Mouse (Mus musculus) lung, postnatal 14 days (tissue): ENCODE data around the gene Grik1.

Experiments used
- DNase-seq: peaks from one replicate; pipeline ENCODE4 v3.0.0; 2021

The Grik1 gene

GRCm38 (mm10) chr16:87956178-87956577, 333.9 kb downstream of the Grik1 start:
- no peak for DNase-seq

- DNase-seq, result no peak
Measured at GRCm38 (mm10) chr16:87954715-87955441, 335.2 kb downstream of the Grik1 start.

- DNase-seq, result no peak
Measured at GRCm38 (mm10) chr16:87953176-87953575, 336.9 kb downstream of the Grik1 start.

- DNase-seq, result no peak
Measured at GRCm38 (mm10) chr16:87949881-87950280, 340.2 kb downstream of the Grik1 start.

- no peak for DNase-seq
Measured at GRCm38 (mm10) chr16:87948122-87948521, 341.9 kb downstream of the Grik1 start.

- no peak for DNase-seq
Measured at GRCm38 (mm10) chr16:87944318-87944717, 345.7 kb downstream of the Grik1 start.

- DNase-seq, result no peak
Measured at GRCm38 (mm10) chr16:87942103-87942865, 347.8 kb downstream of the Grik1 start.

GRCm38 (mm10) chr16:87934685-87935084, 355.4 kb downstream of the Grik1 start:
- no peak for DNase-seq

- no peak for DNase-seq
Measured at GRCm38 (mm10) chr16:87931358-87931757, 358.7 kb downstream of the Grik1 start.

GRCm38 (mm10) chr16:87930519-87930918, 359.5 kb downstream of the Grik1 start:
- no peak for DNase-seq

GRCm38 (mm10) chr16:87928671-87929070, 361.4 kb downstream of the Grik1 start:
- no peak for DNase-seq

GRCm38 (mm10) chr16:87917897-87918296, 372.2 kb downstream of the Grik1 start:
- DNase-seq, result no peak

GRCm38 (mm10) chr16:87917157-87917546, 372.9 kb downstream of the Grik1 start:
- DNase-seq, result no peak

- DNase-seq, result no peak
Measured at GRCm38 (mm10) chr16:87916209-87917156, 373.6 kb downstream of the Grik1 start.

GRCm38 (mm10) chr16:87915156-87915555, 374.9 kb downstream of the Grik1 start:
- DNase-seq, result no peak

- DNase-seq, result no peak
Measured at GRCm38 (mm10) chr16:87913781-87914180, 376.3 kb downstream of the Grik1 start.

- DNase-seq, result no peak
Measured at GRCm38 (mm10) chr16:87911201-87911600, 378.9 kb downstream of the Grik1 start.

GRCm38 (mm10) chr16:87902049-87902448, 388.0 kb downstream of the Grik1 start:
- no peak for DNase-seq

GRCm38 (mm10) chr16:87901189-87901588, 388.9 kb downstream of the Grik1 start:
- DNase-seq, result no peak

GRCm38 (mm10) chr16:87875927-87876326, 414.1 kb downstream of the Grik1 start:
- no peak for DNase-seq

GRCm38 (mm10) chr16:87864526-87864925, 425.5 kb downstream of the Grik1 start:
- no peak for DNase-seq

- DNase-seq, result no peak
Measured at GRCm38 (mm10) chr16:87861722-87862121, 428.3 kb downstream of the Grik1 start.

- no peak for DNase-seq
Measured at GRCm38 (mm10) chr16:87853451-87854085, 436.5 kb downstream of the Grik1 start.
